Mouse (Mus musculus) ES-CJ7 (cell line): ENCODE data around the gene Npffr2.

Source experiments
- DNase-seq: peaks from one replicate; pipeline ENCODE4 v3.0.0; 2011; ENCODE audit warnings: low read depth, low spot score

The Npffr2 gene

GRCm38 (mm10) chr5:89526878-89527578 is at the start of gene Npffr2:
Gene Npffr2 (plus strand): TSS chr5:89527429.
- DNase-seq: peak; percentile 13

- no peak for DNase-seq
Measured at GRCm38 (mm10) chr5:89492560-89492959, 34.7 kb upstream of the Npffr2 start.

- peak; percentile 62 for DNase-seq
Measured at GRCm38 (mm10) chr5:89500182-89500581, 27.0 kb upstream of the Npffr2 start.

- no peak for DNase-seq
Measured at GRCm38 (mm10) chr5:89518641-89519040, 8.6 kb upstream of the Npffr2 start.

- no peak for DNase-seq
Measured at GRCm38 (mm10) chr5:89526181-89526778, 949 bp upstream of the Npffr2 start.

GRCm38 (mm10) chr5:89528951-89529350 is 1.7 kb downstream of the Npffr2 start:
- DNase-seq: no peak

GRCm38 (mm10) chr5:89529391-89529790 is 2.2 kb downstream of the Npffr2 start:
- DNase-seq: no peak

- DNase-seq: no peak
Measured at GRCm38 (mm10) chr5:89536018-89536417, 8.8 kb downstream of the Npffr2 start.

- no peak for DNase-seq
Measured at GRCm38 (mm10) chr5:89542472-89542871, 15.2 kb downstream of the Npffr2 start.

- DNase-seq: peak; percentile 74
Measured at GRCm38 (mm10) chr5:89543476-89543875, 16.2 kb downstream of the Npffr2 start.

- peak; percentile 95 for DNase-seq
Measured at GRCm38 (mm10) chr5:89559118-89559517, 31.9 kb downstream of the Npffr2 start.

- no peak for DNase-seq
Measured at GRCm38 (mm10) chr5:89561381-89561780, 34.2 kb downstream of the Npffr2 start.

- DNase-seq: no peak
Measured at GRCm38 (mm10) chr5:89578678-89579077, 51.4 kb downstream of the Npffr2 start.

GRCm38 (mm10) chr5:89579181-89579580 is 52.0 kb downstream of the Npffr2 start:
- no peak for DNase-seq

- no peak for DNase-seq
Measured at GRCm38 (mm10) chr5:89581143-89581542, 53.9 kb downstream of the Npffr2 start.

- DNase-seq: no peak
Measured at GRCm38 (mm10) chr5:89581742-89582366, 54.6 kb downstream of the Npffr2 start.

GRCm38 (mm10) chr5:89585021-89585420 is 57.8 kb downstream of the Npffr2 start:
- no peak for DNase-seq

- no peak for DNase-seq
Measured at GRCm38 (mm10) chr5:89592301-89592700, 65.1 kb downstream of the Npffr2 start.

GRCm38 (mm10) chr5:89611322-89612015 is 84.2 kb downstream of the Npffr2 start:
- DNase-seq: no peak

GRCm38 (mm10) chr5:89612262-89612661 is 85.0 kb downstream of the Npffr2 start:
- no peak for DNase-seq

- no peak for DNase-seq
Measured at GRCm38 (mm10) chr5:89631599-89631998, 104.4 kb downstream of the Npffr2 start.
